Mouse (Mus musculus) heart, adult 2 months (tissue): ENCODE measurements at regions not wholly inside any gene's neighbourhood (a gene's known extent, or its start where the extent isn't known, plus 50 kb on each side); places are given as distances from the start of the nearest gene placed in this dataset.

Source experiments
- DNase-seq, 2 experiments: peaks; one replicate each; pipeline ENCODE4 v3.0.0; 2021
- H3K27ac ChIP-seq: fragments of 200-600 bp; 2 replicates; pipeline ENCODE4 v1.8.1; 2022
- H3K27me3 ChIP-seq: fragments of 200-500 bp; 2 replicates; pipeline ENCODE4 v1.6.1; 2012; ENCODE audit warnings: mild to moderate bottlenecking, low read length, inconsistent platforms, mixed read lengths; ENCODE audit not compliant: control insufficient read depth, insufficient read depth
- H3K36me3 ChIP-seq: fragments of 200-500 bp; 2 replicates; pipeline ENCODE4 v1.6.1; 2012; ENCODE audit warnings: low read length, inconsistent platforms; ENCODE audit not compliant: control insufficient read depth, insufficient read depth
- H3K4me1 ChIP-seq: fragments of 200-500 bp; 2 replicates; pipeline ENCODE4 v1.6.1; 2011; ENCODE audit warnings: low read length; ENCODE audit not compliant: control insufficient read depth, insufficient read depth
- H3K4me3 ChIP-seq: fragments of 200-600 bp; 2 replicates; pipeline ENCODE4 v1.8.1; 2022
- H3K79me2 ChIP-seq: fragments of 200-500 bp; replicated peaks from 2 replicates; pipeline ENCODE4 v1.6.1; 2012; ENCODE audit warnings: mild to moderate bottlenecking, inconsistent platforms, low read length, moderate library complexity, mixed read lengths; ENCODE audit not compliant: control insufficient read depth, insufficient read depth
- H3K9ac ChIP-seq: fragments of 200-500 bp; 2 replicates; pipeline ENCODE4 v1.6.1; 2012; ENCODE audit warnings: low read depth, mild to moderate bottlenecking, control low read depth, inconsistent platforms, low read length, mixed read lengths
- CTCF ChIP-seq: fragments of 200-600 bp; IDR thresholded peaks from 2 replicates; pipeline ENCODE4 v1.8.1; 2022; ENCODE audit warnings: antibody characterized with exemption, mild to moderate bottlenecking, moderate library complexity
- EP300 ChIP-seq: fragments of 200-500 bp; IDR thresholded peaks from 2 replicates; pipeline ENCODE4 v1.6.1; 2011; ENCODE audit warnings: low read depth, low read length, control low read depth; ENCODE audit not compliant: insufficient read depth
- POLR2A ChIP-seq: fragments of 200-500 bp; IDR thresholded peaks from 2 replicates; pipeline ENCODE4 v1.6.1; 2011; ENCODE audit warnings: mild to moderate bottlenecking, low read depth, low read length, control low read depth; ENCODE audit not compliant: insufficient read depth
- WGBS: fragments of 180-500 bp; shearing (Covaris S2); methylation state at CpG from one replicate; pipeline ENCODE4 v1.1.7; 2018; 5-methylcytosine and 5-hydroxymethylcytosine counted together
- intact Hi-C: fragments of 180-260 bp; cut with DNase I; formaldehyde crosslinking; loops from one replicate; pipeline ENCODE4 v1.15.1; 2025

DNA sequence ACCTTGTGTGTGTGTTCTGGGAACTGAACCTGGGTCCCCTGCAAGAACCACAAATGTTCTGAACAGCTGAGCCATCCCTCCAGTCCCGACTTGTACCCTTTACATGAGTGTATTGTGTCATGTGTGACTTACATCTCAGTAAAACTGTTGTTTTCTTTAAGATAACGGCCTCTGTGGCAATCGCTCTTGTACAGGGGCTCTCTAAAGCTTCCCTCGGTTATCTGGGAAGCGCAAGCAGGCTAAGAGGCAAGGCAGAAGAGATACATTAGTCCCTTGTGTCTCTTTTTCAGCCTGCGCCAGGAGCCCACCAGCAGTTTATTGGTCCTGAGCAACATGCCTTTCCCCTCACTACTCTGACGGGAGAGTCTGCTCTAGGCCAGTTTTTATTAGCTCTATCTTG is 308.1 kb upstream of the Jmjd1c start:
- Histone ChIP-seq H3K9ac (no peak overlapping the region), H3K27me3 (no peaks in the 10 kb centered on the region), H3K4me3 (no peak overlapping the region), H3K36me3 (no peaks in the 10 kb centered on the region), H3K79me2 (no peaks in the 10 kb centered on the region), H3K4me1 (no peaks in the 10 kb centered on the region), H3K27ac (no peak overlapping the region)
- TF ChIP-seq CTCF (no peak), POLR2A (no peak), EP300 (no peak)
- 54% methylated on average over 7 of the region's 7 CpGs for WGBS
- no peak for DNase-seq
- intact Hi-C loops = no loop called here

DNA sequence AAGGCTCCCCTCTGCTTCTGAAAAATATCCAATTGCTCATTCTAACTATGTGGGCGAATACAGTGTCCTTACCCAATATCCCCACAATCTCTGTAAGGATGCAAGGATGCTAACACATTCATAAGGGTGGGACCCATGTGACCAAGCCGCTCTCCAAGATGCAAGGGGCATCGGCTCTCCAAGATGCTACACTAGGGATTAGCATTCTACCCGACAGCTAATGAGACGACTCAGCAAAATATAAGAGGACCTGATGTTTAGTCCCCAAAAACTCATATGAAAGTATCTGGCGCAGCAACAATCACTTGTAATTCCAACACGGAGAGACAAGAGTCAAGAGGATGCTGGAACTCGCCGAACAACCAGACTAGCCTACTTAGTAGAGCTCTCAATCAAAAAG is 299.6 kb upstream of the Jmjd1c start:
- WGBS = 89% methylated on average over 9 of the region's 9 CpGs

DNA sequence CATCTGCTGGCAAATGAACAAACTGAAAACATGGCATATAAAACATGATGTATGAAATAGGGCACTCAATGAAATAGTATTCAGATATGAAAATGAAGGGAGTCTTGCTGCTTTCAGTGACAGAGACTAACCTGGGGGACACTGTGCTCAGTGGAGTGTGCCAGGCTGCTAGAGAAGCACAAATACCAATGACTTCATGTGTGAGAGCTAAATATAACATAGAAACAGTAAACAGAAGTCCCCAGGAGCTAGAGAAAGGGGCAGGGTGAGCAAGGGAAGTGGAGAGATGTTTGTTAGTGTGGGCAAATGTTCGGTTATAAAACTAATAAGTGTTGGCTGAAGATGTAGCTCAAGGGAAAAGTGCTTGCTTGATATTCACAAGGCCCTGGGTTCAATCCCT is 293.2 kb upstream of the Jmjd1c start:
- Histone ChIP-seq H3K4me1 (no peaks in the 10 kb centered on the region), H3K9ac (no peak overlapping the region), H3K27me3 (no peaks in the 10 kb centered on the region), H3K79me2 (no peaks in the 10 kb centered on the region), H3K4me3 (no peak overlapping the region), H3K27ac (no peak overlapping the region), H3K36me3 (no peaks in the 10 kb centered on the region)
- TF ChIP-seq CTCF = no peak
- TF ChIP-seq EP300 = no peak
- TF ChIP-seq POLR2A = no peak
- 52% methylated on average over 1 of the region's 1 CpGs for WGBS
- intact Hi-C loops = no loop called here
- DNase-seq = no peak

More for the DNA sequence above, 299.6 kb upstream of the Jmjd1c start:
- intact Hi-C loops = no loop called here
- H3K4me3 ChIP-seq = no peak overlapping the region
- no peaks in the 10 kb centered on the region for H3K36me3 ChIP-seq
- no peak overlapping the region for H3K27ac ChIP-seq
- H3K4me1 ChIP-seq = no peaks in the 10 kb centered on the region
- H3K27me3 ChIP-seq = no peaks in the 10 kb centered on the region
- no peak overlapping the region for H3K9ac ChIP-seq
- DNase-seq = no peak
- H3K79me2 ChIP-seq = no peaks in the 10 kb centered on the region
- no peak for TF ChIP-seq POLR2A
- TF ChIP-seq EP300 = no peak
- TF ChIP-seq CTCF = no peak

DNA sequence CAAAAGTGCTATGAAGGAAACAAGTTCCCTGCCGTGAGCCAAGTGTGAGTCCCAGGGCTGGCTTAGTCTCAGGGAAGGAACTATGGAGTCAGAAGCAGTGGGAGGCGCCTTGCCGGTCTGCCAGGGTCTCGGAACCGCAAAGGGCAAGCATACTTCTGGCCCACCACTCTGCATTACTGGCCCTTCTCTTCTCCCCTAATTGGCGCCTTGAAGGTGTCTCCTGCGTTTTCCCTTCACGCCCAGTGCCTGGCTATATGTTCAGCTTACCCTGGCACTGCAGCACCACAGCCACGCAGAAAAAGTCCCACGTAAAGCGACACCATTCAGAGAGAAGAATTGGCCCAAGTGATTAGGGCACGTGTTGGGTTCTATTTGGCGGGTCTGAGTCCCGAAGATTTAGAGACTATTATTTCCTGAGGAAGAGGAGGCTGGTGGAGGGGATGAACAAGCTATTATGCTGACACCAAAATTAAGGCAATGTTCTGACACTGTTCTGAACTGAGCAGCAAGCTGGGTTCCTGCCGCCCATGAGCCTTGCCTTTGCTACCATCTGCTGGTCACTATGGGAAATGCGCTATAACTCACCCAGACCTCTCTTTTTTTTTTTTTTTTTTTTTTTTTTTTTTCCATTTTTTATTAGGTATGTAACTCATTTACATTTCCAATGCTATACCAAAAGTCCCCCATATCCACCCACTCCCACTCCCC is 288.5 kb upstream of the Jmjd1c start:
- Histone ChIP-seq H3K36me3 (no peaks in the 10 kb centered on the region), H3K79me2 (no peaks in the 10 kb centered on the region), H3K27ac (no peak overlapping the region), H3K9ac (no peak overlapping the region), H3K4me1 (no peaks in the 10 kb centered on the region), H3K4me3 (no peak overlapping the region), H3K27me3 (no peaks in the 10 kb centered on the region)
- WGBS = 40% methylated on average over 16 of the region's 16 CpGs
- TF ChIP-seq POLR2A = no peak
- 0 out of 2 replicates have a peak, but pooled peaks have one; percentile 38 for TF ChIP-seq EP300
- peak; percentile 68 for TF ChIP-seq CTCF
- DNase-seq = peak; percentile 50 to 67
- intact Hi-C loops = loop anchor here (2.0 kb wide), 1 partner anchor 67 kb away; no protein-coding TSS in a partner anchor

DNA sequence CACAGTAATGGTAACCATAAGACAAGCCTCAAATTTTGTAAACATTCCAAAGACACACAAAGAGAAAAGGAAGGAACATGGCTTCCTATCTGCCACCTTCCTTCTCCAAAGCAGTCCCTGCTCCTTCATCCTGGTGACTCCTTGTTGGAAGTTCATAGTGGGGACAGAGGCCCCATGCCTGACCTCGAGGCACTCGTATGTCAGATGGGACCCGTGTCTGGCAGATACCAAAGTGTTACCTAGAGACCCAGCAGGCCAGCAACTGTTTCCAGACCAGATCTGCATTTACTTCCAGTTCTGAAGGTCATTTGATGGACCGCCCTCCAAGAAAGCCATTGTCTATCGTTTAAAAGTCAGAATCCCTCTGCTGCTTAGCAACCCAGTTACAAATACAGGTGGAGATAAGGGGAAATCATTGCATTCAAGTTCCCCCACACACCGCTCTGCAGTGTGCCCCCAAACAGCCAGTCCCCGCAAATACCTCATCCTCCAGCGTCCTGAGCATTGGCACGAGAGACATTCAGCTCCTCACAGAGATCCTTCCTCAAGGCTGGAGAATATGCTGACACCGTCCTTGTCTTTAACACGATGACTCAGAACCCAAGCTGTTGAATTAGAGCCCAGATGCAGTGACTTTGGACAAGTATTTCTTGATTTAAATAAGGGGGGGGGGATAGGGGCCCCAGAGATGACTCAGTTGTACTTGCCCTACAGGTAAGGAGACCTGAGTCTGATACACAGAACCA is 283.2 kb upstream of the Jmjd1c start:
- Histone ChIP-seq H3K36me3 (no peaks in the 10 kb centered on the region), H3K79me2 (no peaks in the 10 kb centered on the region), H3K4me3 (no peak overlapping the region), H3K27ac (no peak overlapping the region), H3K4me1 (peaks cover 3% of the 10 kb centered on the region), H3K27me3 (no peaks in the 10 kb centered on the region), H3K9ac (no peak overlapping the region)
- DNase-seq = no peak
- intact Hi-C loops = no loop called here
- no peak for TF ChIP-seq CTCF
- TF ChIP-seq EP300 = no peak
- no peak for TF ChIP-seq POLR2A
- 74% methylated on average over 11 of the region's 11 CpGs for WGBS
